Mouse (Mus musculus): ENCODE data around the gene Fat3. TPM values are rescaled to one million over a fixed set of nuclear protein-coding genes. Genes with fewer than 3 reads are reported as not detected.

The Fat3 gene
- polyA plus RNA-seq, 1 experiment from 2014 or later: 1.2 TPM

- Histone ChIP-seq H3K36me3 (no peaks in the 10 kb centered on the region), H3K9ac (no peak overlapping the region), H3K9me3 (no peaks in the 10 kb centered on the region), H3K4me2 (no peak overlapping the region), H3K4me3 (replicated peaks) (no peak overlapping the region), H3K27me3 (replicated peaks) (no peaks in the 10 kb centered on the region), H3K4me1 (no peaks in the 10 kb centered on the region), H3K27ac (no peak overlapping the region)
- 80% methylated on average over 2 of the region's 2 CpGs for WGBS
- ATAC-seq (ENCODE audit: insufficient read depth, low FRiP score, low read depth): no peak
Observed at GRCm38 (mm10) chr9:16304949-16305348, 196.1 kb downstream of the Fat3 start.

DNA sequence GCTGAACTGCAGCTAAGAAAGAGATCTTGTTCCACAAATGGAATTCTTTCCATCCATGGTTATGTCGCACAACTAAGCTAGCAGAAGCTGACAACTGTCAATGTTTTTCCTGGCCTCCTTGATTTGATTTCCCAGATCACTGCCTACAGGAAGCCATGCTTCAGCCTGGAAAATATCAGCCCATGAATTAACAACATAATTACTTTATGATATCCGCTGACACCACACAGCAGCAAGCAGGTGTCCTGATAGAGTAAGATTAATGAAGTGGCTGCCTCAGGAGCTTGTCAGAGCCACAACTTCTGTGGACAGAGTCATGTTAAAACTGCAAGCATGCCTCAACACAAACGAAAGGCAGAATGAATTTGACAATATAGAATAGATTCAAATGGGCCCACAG lies 198.6 kb downstream of the Fat3 start:
- no peaks in the 10 kb centered on the region for H3K4me1 ChIP-seq
- H3K4me3 ChIP-seq (replicated peaks): no peak overlapping the region
- no peak overlapping the region for H3K9ac ChIP-seq
- H3K9me3 ChIP-seq: no peaks in the 10 kb centered on the region
- WGBS: 47% methylated on average over 3 of the region's 3 CpGs
- H3K4me2 ChIP-seq: no peak overlapping the region
- ATAC-seq (ENCODE audit: insufficient read depth, low FRiP score, low read depth): no peak
- no peak overlapping the region for H3K27ac ChIP-seq
- H3K36me3 ChIP-seq: no peaks in the 10 kb centered on the region
- no peaks in the 10 kb centered on the region for H3K27me3 ChIP-seq (replicated peaks)

DNA sequence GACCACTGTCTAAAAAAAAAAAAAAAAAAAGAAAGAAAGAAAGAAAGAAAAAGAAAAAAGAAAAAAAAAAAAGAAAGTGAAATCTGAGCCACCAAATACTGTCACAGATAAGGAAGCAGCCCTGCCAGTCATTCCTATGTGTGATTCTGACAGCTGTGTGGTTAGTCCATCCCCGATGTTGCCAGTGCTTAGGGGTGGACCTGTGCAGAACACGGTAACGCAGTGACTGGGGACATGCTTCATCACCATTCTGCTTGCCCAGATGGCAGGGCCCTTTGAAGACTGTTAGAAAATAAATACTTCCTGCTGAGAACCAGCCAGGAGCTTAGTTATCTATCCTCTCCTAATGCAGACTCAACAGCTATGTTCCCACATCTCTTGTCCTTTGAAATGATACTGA lies 203.2 kb downstream of the Fat3 start:
- Histone ChIP-seq H3K9me3 (no peaks in the 10 kb centered on the region), H3K27me3 (replicated peaks) (no peaks in the 10 kb centered on the region), H3K4me1 (no peaks in the 10 kb centered on the region), H3K9ac (no peak overlapping the region), H3K36me3 (no peaks in the 10 kb centered on the region), H3K4me3 (replicated peaks) (no peak overlapping the region), H3K27ac (no peak overlapping the region), H3K4me2 (no peak overlapping the region)
- 54% methylated on average over 3 of the region's 3 CpGs for WGBS
- ATAC-seq (ENCODE audit: insufficient read depth, low FRiP score, low read depth): no peak

DNA sequence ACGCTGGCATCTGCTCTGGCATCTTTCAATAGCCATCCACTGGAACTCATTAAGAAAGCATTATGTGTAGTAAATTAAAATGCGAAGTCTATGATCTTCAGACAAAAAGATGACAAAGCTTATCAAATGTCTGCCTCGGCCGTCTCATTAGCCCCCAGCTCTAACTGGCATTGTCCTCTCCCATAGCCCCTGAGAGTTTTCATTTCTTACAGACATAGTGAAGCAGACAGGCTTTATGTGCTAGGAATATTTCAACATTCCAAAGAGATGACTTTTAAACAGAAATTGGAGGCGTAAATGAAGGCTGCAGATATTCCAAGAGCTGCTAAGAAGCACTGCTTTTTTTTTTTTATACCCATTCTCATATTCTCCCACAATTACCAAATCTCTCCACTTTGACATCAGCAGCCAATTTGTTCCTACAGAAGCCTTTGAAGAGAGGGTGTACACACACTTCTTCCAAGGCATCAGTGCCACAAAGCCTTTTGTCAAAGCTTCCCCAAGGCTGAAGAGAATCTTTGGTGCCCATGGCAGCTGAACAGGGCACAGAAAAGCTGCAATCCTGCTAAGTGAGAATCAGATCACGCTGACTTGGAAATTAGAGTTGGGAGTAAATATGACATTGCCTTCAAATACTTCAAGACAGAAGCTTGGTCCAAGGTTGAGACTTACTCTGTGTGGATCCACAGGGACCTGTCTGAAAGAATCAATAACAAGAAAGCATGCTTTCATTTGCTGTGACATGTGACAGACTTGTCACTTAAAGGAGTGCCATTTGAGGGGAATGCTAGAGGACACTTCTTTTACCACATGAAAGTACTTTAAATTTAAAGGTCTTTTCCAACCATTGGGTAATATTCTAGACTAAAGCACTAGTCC lies 206.9 kb downstream of the Fat3 start:
- Histone ChIP-seq H3K27me3 (replicated peaks) (no peaks in the 10 kb centered on the region), H3K27ac (no peak overlapping the region), H3K9ac (no peak overlapping the region), H3K4me1 (no peaks in the 10 kb centered on the region), H3K9me3 (no peaks in the 10 kb centered on the region), H3K4me2 (no peak overlapping the region), H3K36me3 (no peaks in the 10 kb centered on the region), H3K4me3 (replicated peaks) (no peak overlapping the region)
- ATAC-seq (ENCODE audit: insufficient read depth, low FRiP score, low read depth): no peak
- WGBS: 84% methylated on average over 6 of the region's 6 CpGs

DNA sequence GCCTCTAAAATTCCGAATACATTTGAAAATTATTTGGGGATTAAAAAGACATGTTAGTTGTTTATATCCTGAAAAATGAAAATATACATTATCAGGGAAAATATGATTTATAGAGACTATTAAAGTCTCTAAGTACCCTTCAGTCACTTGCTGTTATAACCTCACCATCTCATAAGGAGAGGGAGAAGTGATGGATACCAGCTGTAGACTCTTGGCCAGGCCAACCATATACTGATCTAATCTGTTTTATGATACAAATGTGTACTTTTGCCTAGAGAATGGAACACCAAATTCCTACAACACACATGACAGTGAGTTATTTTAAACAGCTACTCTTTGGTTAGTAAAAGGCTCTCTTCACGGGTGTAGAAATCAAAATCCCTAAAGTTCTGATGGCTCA lies 208.6 kb downstream of the Fat3 start:
- H3K27ac ChIP-seq: no peak overlapping the region
- no peaks in the 10 kb centered on the region for H3K27me3 ChIP-seq (replicated peaks)
- no peak overlapping the region for H3K4me2 ChIP-seq
- H3K4me1 ChIP-seq: no peaks in the 10 kb centered on the region
- no peaks in the 10 kb centered on the region for H3K36me3 ChIP-seq
- WGBS: 39% methylated on average over 2 of the region's 2 CpGs
- no peak for ATAC-seq (ENCODE audit: insufficient read depth, low FRiP score, low read depth)
- no peak overlapping the region for H3K4me3 ChIP-seq (replicated peaks)
- H3K9ac ChIP-seq: no peak overlapping the region
- H3K9me3 ChIP-seq: no peaks in the 10 kb centered on the region

GRCm38 (mm10) chr9:16290911-16291310 lies 210.2 kb downstream of the Fat3 start:
- no peak overlapping the region for H3K4me3 ChIP-seq (replicated peaks)
- H3K9me3 ChIP-seq: no peaks in the 10 kb centered on the region
- 80% methylated on average over 2 of the region's 2 CpGs for WGBS
- H3K9ac ChIP-seq: no peak overlapping the region
- no peaks in the 10 kb centered on the region for H3K27me3 ChIP-seq (replicated peaks)
- no peak overlapping the region for H3K27ac ChIP-seq
- H3K4me2 ChIP-seq: no peak overlapping the region
- H3K4me1 ChIP-seq: no peaks in the 10 kb centered on the region
- ATAC-seq (ENCODE audit: insufficient read depth, low FRiP score, low read depth): no peak
- no peaks in the 10 kb centered on the region for H3K36me3 ChIP-seq

- Histone ChIP-seq H3K27ac (no peak overlapping the region), H3K9me3 (no peaks in the 10 kb centered on the region), H3K4me1 (no peaks in the 10 kb centered on the region), H3K4me2 (no peak overlapping the region), H3K9ac (no peak overlapping the region), H3K36me3 (no peaks in the 10 kb centered on the region), H3K27me3 (replicated peaks) (no peaks in the 10 kb centered on the region), H3K4me3 (replicated peaks) (no peak overlapping the region)
- ATAC-seq (ENCODE audit: insufficient read depth, low FRiP score, low read depth): no peak
- 87% methylated on average over 1 of the region's 1 CpGs for WGBS
Observed at GRCm38 (mm10) chr9:16283033-16283432, 218.1 kb downstream of the Fat3 start.

GRCm38 (mm10) chr9:16282291-16282804 lies 218.7 kb downstream of the Fat3 start:
- Histone ChIP-seq H3K4me3 (replicated peaks) (no peak overlapping the region), H3K27me3 (replicated peaks) (no peaks in the 10 kb centered on the region), H3K4me1 (no peaks in the 10 kb centered on the region), H3K9ac (no peak overlapping the region), H3K9me3 (no peaks in the 10 kb centered on the region), H3K27ac (no peak overlapping the region), H3K36me3 (no peaks in the 10 kb centered on the region), H3K4me2 (no peak overlapping the region)
- ATAC-seq (ENCODE audit: insufficient read depth, low FRiP score, low read depth): no peak

- Histone ChIP-seq H3K9ac (no peak overlapping the region), H3K9me3 (no peaks in the 10 kb centered on the region), H3K4me1 (no peaks in the 10 kb centered on the region), H3K4me2 (no peak overlapping the region), H3K36me3 (no peaks in the 10 kb centered on the region), H3K27ac (no peak overlapping the region), H3K4me3 (replicated peaks) (no peak overlapping the region), H3K27me3 (replicated peaks) (no peaks in the 10 kb centered on the region)
- ATAC-seq (ENCODE audit: insufficient read depth, low FRiP score, low read depth): no peak
- WGBS: 76% methylated on average over 2 of the region's 2 CpGs
Observed at GRCm38 (mm10) chr9:16275589-16275988, 225.5 kb downstream of the Fat3 start.

DNA sequence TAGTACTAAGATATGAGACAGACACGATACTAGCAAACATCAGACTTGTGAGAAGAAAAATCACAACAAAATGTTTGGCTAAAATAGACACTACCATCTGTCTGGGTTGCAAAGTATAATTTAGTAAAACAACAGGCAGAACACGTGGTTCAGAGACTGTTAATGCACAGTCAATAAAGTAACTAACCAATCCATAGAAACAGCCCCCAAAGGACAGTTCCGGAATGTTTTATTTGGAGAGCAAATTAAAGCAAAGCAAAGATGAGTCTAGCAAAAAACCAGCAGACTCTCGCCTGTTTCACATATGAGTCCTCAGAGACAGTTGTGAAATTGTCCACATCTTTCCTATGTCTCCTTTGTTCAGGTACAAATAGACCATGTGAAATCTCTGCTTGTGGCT lies 227.0 kb downstream of the Fat3 start:
- H3K4me3 ChIP-seq (replicated peaks): no peak overlapping the region
- H3K9ac ChIP-seq: no peak overlapping the region
- H3K4me1 ChIP-seq: no peaks in the 10 kb centered on the region
- no peaks in the 10 kb centered on the region for H3K9me3 ChIP-seq
- H3K36me3 ChIP-seq: no peaks in the 10 kb centered on the region
- WGBS: 81% methylated on average over 4 of the region's 4 CpGs
- no peak overlapping the region for H3K27ac ChIP-seq
- ATAC-seq (ENCODE audit: insufficient read depth, low FRiP score, low read depth): no peak
- H3K4me2 ChIP-seq: no peak overlapping the region
- no peaks in the 10 kb centered on the region for H3K27me3 ChIP-seq (replicated peaks)

DNA sequence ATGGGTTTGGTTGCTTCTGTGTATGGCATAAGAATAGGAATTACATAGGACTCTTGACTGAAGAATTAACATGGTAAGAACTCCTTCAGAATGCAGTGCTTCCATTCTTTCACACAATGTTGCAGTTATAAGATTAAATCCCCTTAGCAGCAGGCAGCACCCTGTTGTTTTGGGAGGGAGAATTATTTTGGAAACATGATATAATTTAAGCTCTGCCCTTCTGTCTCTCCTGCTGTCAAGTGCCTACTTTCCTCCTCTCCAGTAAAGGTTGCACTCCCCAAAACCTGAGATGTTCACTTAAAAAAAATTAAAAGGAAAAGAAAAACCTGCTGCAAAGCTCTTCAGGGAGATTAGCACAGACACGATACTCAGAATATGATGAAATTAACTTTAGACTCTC lies 228.3 kb downstream of the Fat3 start:
- 88% methylated on average over 1 of the region's 1 CpGs for WGBS

DNA sequence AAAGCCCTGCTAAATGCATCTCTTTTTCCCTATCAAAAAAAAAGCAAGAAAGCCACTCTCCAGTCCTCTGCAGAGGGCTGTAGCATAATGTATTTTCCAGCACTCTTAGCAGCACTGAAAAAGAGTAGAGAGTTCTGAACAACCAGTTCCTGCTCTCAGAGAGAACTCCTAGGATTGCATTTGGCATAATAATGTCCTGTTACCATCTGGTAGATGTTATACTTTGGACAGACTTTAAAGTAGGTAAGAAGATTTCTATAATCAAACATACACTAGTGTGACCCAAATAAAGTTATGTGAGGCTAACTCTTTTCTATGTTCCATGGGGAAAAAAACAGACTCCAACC lies 230.3 kb downstream of the Fat3 start:
- H3K4me1 ChIP-seq: no peaks in the 10 kb centered on the region
- no peak overlapping the region for H3K4me2 ChIP-seq
- no peaks in the 10 kb centered on the region for H3K9me3 ChIP-seq
- H3K4me3 ChIP-seq (replicated peaks): no peak overlapping the region
- no peak overlapping the region for H3K9ac ChIP-seq
- no peak for ATAC-seq (ENCODE audit: insufficient read depth, low FRiP score, low read depth)
- no peaks in the 10 kb centered on the region for H3K36me3 ChIP-seq
- no peak overlapping the region for H3K27ac ChIP-seq
- H3K27me3 ChIP-seq (replicated peaks): no peaks in the 10 kb centered on the region

More for the DNA sequence above, 228.3 kb downstream of the Fat3 start:
- Histone ChIP-seq H3K36me3 (no peaks in the 10 kb centered on the region), H3K4me1 (no peaks in the 10 kb centered on the region), H3K27me3 (replicated peaks) (no peaks in the 10 kb centered on the region), H3K27ac (no peak overlapping the region), H3K4me3 (replicated peaks) (no peak overlapping the region), H3K4me2 (no peak overlapping the region), H3K9me3 (no peaks in the 10 kb centered on the region), H3K9ac (no peak overlapping the region)
- no peak for ATAC-seq (ENCODE audit: insufficient read depth, low FRiP score, low read depth)

Measured in stomach, embryonic 15.5 days (tissue).